Mouse (Mus musculus) cortical plate, adult 2 months (tissue): ENCODE measurements around the gene Pnrc2.

Experiments used
- CTCF ChIP-seq: fragments of 200-500 bp; IDR thresholded peaks from 2 replicates; pipeline ENCODE4 v1.5.1; 2011; ENCODE audit warnings: mild to moderate bottlenecking, control low read depth, low read length; ENCODE audit not compliant: insufficient read depth; ENCODE audit errors: extremely low read depth
- POLR2A ChIP-seq: fragments of 200-500 bp; IDR thresholded peaks from 2 replicates; pipeline ENCODE4 v1.6.1; 2011; ENCODE audit warnings: mild to moderate bottlenecking, low read length, control low read depth; ENCODE audit not compliant: insufficient read depth; ENCODE audit errors: extremely low read depth

- TF ChIP-seq POLR2A (no peak), CTCF (no peak)
Observed at GRCm38 (mm10) chr4:135918635-135919279, 45.1 kb upstream of the Pnrc2 start.
